Mouse (Mus musculus) natural killer cell, adult 2 months (primary cell): ENCODE data around the gene Dennd1a.

Experiments
- DNase-seq, 2 experiments: peaks; one replicate each; pipeline ENCODE4 v3.0.0; 2022; ENCODE audit warnings: low spot score in 2 of 2

Gene Dennd1a

DNA sequence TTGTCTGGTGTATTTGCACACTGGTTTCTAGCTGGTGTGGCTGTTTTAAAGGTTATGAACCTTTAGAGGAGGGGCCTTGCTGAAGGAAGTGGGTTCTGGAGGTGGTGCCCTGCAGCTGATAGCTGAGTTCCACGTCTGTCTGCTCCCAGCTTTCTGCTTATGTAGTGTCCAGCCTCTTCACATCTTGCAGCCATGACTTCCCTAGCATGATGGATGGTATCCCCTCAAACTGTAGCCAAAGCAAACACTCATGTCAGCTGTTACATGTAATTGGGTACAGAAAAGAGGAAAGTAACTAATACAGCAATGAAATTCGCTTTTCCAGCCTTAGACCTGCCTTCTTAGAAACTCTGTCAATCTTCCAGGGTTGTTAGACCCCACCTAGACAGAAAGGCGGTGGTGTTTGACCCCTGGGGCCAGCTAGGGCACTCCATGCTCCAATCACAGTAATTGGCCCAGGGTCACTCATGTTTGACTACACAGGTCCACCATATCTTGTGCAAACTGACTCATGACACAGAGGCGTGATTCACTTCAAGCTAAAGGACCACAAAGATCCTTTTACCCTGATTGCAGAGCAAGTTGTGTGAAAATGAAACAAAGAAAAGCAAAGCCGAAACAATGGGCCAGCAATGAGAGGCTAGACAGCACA lies 405.8 kb downstream of the Dennd1a start:
- DNase-seq: no peak

DNA sequence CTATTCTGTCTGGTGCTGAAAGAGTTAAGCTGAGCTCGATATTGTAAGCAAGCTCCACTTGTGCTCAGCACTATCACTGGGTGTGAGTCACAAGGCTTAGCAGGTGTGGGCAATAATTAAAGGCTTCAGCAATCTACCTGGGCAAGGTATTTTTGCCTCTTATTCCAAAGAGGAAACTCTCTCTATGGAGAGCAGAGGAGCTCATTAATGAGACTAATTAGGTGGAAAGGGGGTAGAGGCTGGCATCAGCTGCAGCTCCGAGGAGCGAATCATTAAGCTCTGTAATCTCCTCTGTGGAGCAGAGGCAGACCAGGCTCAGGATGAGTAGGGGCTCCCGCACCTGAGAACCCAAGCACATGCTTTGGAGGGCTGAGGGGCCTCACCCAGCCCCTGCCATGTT lies 407.5 kb downstream of the Dennd1a start:
- DNase-seq: no peak

DNA sequence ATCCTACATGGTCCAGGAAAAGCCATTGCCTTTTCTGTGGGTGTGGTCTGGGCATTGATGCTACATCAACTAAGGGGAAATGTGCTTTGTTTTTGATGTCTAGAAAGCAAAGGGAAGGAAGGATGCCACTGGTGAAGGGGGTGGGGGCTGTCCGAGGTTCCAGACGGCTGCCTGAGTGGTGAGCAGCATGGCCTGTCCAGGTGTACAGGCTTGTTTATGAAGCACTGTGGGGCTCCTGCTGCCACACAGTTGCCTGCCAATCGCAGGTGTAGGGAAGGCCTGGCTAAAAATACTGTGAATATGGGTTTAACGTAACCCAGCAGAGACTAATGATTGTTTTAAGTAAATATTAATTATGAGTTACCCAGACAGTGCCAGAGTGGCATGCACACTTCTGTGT lies 414.4 kb downstream of the Dennd1a start:
- DNase-seq: no peak

DNA sequence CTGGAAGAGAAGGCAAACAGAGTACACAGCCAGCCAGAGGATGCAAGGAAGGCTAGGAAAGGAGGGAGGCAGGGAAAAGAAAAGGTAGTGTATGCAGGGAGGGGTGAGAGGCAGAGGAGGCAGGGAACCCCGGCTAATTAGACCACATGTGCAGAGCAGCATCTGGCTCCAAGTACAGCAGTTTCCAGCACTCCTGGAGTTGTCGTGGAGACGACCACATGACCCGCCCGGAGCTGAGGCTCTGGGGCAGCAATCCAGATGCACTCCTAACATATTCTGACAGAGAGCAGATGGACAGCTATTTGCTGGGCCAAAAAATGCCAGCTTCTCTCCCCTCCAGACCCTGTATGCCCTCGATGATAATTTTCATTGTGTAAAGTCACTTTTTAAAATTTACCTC lies 417.6 kb downstream of the Dennd1a start:
- no peak for DNase-seq

DNA sequence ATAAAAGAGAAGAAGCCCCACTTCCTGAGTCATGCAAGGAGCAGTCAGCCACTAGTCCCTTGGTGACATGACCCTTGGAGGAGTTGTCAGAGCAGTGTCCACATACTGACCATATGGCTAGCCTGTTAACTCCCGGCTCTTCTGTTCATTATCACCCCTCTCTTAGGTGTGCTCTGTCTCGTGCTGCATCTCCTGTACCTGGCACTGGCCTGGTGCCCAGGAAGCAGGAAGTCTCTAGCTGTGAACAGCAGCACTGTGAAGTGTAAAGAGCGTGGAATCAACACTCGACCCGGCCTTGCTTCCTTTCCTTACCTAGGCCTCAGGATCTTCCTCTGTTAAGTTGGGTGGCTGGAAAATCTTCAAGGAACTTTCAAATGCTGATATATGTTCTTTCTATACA lies 419.8 kb downstream of the Dennd1a start:
- no peak for DNase-seq

DNA sequence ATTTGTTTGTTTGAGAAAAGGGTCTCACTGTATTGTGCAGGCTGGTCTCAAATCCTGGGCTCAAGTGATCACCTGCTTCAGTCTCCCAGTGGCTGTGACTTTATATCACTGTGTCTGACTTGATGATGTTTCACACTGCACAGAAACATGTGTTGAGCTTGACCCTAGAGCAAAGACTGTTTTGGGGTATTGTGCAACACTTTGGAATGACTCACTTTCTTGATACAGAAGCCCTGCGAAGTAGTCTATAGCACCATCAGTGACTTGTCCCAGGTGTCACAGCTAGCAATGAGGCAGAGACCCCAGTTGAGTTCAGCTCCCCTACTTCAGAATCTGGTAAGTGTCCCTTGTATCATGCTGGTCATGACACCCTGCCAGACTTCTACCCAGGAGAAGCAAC lies 429.7 kb downstream of the Dennd1a start:
- DNase-seq: no peak

DNA sequence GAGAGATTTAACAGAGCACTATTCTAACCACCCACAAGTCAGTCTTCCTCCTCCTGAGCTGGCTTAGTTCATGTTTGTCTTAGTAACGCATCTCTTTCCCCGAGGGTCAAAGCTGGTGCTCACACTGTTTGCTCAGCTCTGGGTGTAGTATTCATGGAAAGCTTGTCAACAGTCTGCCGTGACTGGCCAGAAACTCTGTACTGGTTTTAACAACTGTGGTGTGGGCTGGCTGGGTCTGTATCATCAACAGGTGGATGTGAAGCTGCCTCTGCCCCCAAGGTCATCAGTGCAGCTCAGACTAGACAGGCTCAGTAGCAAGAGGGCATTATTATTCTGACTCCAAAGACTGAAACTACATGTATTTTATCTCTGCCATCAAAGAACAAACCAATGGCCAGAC lies 430.2 kb downstream of the Dennd1a start:
- no peak for DNase-seq

DNA sequence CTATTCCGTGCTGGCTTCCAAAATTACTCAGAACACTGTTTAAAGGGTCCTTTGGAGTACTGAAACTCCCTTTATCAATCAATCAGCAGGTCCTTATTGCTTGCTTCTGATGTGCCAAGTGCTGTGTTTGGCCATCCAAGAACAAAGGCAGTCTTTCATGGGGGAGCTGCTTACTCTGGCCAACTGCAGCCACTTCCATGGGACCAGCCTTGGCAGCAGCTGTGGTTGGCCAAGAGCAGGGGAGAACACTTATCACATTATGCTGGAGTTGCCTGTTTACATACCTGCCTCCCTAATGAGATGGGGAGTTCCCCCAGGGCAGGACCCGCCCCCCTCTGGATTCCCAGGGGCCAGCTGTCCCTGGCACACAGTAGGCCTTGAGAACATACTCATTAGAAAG lies 432.0 kb downstream of the Dennd1a start:
- no peak for DNase-seq

DNA sequence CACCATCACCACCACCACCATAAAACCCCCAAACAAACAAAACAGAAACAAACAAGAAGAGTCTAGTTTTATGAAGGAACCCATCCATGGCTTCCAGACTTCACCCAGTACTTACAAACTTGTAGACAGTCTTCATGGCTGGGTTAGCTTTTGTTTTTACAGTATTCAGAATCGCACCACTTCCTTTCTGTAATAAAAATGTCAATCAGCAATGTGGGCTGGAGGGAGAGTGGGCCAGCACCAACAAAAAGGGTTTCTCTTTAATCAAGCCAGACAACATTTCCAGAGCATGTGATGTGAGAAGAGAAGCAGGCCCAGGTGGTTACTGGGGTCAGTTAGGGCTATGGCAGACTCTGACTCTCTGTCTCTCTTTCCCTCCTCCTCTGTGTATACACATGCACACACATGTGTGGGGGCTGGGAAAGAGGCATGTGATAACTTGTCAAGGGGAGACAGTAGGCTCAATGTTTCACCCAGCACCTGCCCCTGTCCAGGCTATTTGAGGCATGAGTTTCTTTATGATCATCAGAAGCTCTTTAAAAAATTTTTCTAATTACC lies 433.2 kb downstream of the Dennd1a start:
- DNase-seq: no peak

DNA sequence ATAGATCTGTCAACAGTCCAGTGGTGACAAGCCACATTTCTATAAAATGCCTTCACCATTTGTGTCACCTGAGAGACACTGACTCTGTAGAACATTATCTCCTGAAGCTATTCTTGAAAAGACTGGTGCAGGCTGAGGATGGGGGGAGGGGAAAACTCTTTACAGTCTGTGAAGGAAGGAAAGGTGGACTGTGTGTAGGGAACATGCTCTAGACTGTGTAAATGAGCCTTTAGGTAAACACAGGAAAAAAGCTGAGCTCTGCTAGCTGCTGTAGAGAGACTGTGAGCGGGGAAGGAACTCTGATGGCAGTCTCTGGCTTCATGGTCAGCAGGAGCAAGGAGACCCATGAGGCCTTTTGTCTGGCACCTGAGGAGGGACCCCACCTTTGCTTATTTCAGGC lies 436.6 kb downstream of the Dennd1a start:
- DNase-seq: no peak

DNA sequence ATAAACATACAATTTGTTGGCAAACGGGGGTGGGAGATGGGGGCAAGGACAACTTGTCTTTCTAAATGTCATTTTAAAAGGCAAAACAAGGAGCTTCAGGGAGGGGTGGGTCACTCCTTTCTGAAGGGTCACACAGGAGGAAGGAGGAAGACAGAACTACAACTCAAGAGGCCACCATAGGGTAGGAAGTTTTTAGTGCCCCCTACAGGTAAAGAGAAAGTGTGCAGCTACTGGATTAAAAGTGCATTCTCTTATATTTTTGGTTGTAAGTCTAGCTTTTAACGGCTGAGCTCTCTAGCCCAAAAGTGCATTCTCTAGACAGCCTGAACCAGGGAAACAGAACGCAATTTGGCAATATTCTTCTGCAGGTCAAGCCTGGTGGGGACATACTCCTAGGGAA lies 437.8 kb downstream of the Dennd1a start:
- DNase-seq: no peak

DNA sequence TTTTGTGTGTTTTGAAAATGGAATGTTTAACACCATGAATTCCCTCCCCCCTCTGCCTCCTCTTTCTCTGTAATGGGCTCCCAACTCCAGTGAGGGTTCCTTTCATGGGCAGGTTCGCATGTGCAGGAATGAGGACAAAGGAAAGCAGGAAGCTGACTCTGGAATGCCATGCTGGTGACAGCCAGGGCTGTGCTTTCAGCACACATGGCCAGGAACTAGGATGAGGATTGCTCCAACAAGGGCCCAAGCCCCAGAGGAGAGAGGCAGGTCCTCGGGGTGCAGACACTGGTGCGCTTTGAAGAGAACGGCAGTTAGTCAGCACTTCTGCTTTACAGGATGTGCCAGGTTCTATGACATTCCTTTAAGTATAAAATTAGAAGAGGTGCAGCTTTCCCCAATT lies 444.5 kb downstream of the Dennd1a start:
- no peak for DNase-seq

DNA sequence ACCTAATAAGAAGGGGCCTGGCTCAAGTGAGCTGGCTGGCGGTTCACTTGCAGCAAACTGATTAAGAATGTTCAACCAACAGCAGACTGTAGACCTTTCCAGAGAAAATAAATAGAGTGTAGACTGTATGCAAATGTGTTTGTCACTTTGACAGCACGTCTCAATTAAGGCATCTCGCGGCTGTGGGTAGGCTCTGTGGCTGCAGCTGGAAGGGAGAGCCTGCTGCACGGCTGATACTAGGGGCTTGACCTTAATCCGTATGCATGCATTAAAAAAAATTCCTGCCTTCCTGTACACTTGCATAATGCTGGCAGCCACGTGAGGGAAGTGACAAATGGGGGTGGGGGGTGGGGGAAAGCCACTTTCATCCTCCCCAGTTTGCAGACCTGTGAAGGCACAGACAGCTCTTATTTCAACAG lies 445.0 kb downstream of the Dennd1a start:
- no peak for DNase-seq

DNA sequence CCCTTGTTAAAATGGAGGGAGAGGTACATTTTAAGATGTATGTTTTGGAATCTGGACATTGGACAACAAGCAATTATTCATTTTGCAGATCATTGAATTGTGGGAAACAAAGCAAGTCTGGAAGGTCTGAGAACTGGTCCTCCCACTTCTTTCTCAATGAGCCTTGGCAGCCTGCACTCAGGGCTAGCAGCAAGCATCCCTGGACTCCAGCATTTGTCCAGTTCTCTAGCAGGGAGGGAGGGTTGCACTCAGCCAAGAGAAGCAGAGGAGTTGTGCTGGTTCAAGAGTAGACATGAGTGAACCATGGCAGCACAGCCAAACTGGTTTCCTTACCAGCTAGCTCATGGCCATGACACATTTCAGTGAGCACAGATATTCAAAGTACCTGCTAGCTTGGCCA lies 447.3 kb downstream of the Dennd1a start:
- DNase-seq: no peak

DNA sequence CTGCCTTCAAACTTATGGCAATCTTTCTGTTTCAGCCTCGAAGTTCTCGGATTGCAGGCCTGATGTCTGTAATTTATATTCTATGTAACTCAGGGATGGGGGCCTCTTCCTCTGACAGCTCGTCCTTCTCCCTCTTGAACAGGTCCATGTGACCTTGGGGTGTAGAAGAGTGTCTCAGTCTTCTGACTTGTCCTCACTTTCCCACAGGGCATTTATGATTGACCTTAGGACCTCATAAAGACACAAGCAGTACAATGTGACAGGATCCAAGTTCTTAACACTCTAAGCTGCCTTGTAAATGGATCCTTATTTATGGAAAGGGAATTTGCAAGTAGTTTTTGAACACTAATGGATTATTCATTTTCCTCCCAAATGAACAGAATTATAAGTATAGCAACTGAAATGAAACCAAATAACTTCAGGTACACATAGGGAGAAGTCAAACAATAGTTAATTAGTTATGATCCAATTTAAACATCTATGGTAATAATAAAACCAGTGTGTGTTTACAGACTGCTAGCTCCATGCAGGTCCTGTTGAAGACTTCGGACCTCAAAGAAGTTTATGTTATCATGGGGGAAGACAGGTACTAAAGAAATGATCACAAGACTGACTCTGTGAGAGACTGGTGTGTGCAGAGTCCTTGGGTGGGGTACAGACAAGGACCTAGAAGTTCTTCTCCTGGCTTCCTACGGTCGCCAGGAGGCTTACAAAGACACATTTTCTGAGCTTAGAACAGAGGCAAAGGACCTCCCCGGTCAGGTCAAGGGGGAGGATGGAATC lies 448.8 kb downstream of the Dennd1a start:
- no peak for DNase-seq

DNA sequence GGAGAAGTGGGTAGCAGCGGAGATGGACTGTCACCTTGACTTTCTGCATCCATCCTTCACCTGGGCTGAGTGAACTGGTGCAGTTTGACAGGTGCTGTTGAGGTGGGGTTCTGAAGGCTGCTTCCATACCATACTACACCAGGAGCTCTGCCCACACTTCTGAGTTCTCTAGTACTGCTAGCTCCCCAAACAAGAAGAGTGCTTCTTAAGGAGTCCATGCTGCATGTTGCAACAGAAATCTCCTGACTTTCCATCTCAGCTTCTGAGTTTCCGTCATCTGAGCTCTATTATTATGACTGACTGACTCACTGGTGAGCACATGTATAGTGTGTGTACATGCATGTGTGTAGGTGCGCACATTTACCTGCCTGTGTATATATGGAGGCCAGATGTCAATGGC lies 449.6 kb downstream of the Dennd1a start:
- DNase-seq: no peak

DNA sequence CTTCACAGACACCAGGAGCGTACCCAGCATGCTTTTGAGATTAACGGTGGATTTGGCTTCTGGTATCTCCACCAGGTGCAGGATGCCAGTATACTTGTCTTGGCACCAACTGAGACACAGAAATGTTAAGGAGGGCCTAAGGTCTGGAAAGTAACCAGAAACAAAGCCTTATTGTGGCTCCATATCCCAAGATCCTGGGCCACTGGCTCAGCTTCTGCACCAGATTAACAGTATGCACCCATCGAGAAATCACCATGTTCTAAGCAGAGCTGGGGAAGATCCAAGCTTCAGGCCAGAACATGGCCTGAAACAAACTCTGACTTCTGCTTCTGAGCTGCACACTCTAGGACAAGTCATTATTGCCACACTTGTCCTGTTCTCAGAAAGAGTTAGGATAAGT lies 450.3 kb downstream of the Dennd1a start:
- no peak for DNase-seq

DNA sequence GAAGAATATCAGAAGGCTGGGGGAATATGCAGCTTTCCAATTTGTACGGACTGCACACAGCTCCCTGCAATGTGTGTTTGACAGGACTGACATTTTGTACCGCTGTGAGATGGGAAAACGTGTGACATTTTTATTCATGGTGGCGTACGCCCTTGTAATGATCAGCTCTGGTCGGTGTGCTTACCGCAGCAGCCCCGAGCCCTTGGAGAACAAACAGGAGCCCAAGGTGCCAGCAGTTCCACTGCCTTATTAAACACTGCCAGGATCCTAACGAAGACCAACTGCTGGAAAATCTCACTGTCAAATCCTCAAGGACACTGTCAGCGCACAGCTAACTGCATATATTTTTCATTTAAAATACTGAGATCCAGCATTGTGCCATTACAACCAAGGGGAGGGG lies 454.9 kb downstream of the Dennd1a start:
- no peak for DNase-seq

DNA sequence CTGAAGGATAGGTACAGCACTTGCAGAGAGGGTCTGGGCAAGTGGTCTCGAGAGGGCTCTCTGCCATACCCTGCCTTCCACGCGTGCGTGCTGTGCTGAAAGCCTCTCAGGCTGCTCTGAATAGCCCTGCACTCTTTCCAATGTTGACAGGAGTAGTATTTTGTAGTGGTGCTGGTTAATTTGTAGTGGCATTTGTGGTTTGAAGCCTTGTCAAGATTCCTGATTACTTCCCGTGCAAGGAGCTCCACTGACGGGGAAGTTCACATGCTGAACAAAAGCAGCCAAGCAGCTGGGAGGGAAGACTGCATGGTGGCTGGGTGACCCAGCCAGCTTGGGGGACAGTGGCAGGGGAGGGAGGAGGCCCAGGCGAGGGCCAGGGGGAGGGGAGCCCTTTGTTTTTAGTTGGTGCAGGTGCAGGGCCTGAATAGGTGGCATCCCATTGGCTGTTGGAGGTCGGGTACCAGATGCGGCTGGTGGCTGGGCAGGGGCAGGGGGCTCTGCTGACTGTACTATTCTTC lies 457.4 kb downstream of the Dennd1a start:
- DNase-seq: no peak

DNA sequence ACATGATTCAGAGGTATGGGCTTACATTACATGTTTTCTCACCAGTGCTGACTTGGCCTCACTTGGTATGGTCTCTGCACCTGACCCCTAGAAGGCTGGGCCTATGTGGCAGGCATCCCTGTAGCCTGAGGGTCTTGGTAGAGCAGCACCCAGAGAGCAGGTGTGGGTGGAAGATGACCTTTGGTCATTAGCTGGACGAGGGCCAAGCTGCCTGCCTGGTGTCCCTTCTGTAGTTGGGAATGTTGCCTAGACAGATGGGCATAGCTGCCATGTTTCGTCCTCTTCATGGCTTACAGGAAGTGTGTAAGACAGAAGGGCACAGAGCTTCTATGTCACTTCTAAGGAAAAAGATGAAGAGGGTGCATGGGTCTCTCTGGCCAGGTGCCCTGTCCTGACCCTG lies 463.4 kb downstream of the Dennd1a start:
- no peak for DNase-seq

DNA sequence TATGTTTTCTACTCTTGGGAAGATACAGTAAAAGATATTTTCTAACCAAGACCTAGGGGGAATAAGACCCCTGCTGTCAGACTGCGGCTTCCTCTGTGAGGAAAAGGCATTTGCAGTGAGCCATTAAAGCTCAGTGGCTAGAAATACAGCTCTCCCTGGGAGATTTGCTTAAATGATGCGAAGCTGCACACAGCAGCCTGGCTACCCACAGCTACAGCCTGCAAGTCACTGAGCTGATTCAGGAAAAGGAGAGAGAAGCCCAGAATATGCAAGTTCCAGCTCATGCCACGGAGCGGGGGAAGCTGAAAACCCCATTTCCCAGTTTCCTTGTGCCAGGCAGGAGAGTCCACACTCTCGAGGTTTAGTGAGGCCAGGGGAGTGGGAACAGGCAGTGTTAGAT lies 465.1 kb downstream of the Dennd1a start:
- DNase-seq: no peak

DNA sequence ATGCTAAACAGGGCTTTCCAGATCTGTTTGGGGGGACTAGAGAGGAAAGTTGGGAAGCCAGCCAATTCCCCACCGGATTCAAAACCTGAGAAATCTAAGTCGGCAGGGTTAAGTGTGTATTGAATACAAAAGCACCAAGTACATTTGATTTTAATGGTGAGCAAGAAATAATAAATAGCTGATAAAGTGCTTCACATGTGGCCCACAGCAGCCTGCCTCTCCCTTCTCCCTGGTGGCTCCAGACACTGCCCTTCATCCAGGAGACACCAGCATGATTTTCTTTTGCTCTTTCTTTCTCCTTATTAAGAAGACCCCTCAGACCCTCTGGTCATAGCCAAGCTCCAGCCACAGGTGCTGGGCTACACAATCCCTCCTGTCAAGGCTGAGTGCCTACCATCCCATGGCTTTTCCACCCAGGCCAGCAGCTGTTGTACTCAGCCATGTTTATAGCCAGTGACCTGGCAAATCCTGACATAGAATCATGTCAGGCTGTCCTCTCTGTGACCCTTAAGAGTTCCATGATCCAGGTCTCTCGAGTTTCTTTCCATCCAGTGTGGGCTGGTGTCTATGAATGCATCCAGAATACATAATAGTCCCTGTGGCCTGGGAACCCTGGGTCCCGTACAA lies 467.6 kb downstream of the Dennd1a start:
- DNase-seq: no peak
